Mouse (Mus musculus): ENCODE measurements around the gene Acsl6. TPM values are rescaled to one million over a fixed set of nuclear protein-coding genes. Genes with fewer than 3 reads are reported as not detected.
A peak's percentile ranks its signal among the peaks of the same experiment; 100 is the strongest.
"Not testable (repeated sequence)": the region's sequence is repeated elsewhere in the genome, so short reads cannot be mapped to it uniquely, and the experiment has no call there.

Gene Acsl6
- polyA plus RNA-seq, 1 experiment from 2014 or later = 2.4 TPM

DNA sequence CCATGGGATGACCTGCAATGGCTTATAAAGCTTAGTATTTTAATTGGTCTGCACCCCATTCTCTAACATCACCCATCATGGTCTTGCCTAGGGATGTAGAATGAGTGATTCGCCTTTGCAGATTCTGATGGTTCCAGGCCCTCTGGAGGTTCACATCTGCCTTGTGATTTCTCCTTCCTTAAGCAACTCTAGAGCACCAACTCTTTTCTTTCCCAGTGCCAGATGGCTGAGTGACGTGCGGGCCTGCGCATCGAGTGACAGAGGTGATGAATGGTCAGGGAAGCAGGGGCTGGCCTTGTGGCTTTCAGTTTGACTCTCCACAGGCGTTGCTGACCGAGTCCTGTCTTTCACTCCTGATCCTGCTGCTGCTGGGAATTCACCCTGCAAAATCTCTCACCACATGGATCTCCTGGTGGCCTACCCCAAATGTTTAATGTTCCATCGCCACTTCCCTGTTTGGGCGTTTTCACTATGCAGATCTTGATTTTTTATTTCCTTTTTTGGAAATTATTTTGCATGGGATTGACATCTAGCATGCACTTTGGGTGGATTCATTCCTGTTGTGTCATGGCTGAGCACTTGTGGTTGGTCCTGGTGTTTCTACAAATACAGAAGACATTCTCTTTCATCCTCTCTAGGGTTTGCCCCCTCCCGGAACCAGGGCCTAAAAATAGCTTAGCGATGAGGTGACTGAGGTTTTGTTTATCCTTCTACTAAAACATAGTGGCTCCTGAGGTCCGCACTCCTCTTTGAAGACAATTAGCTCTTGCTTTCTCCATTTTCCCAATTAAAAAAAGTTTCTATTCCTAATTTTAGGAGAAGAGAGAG is 9.4 kb upstream of the Acsl6 start:
- no peaks in the 10 kb centered on the region for H3K36me3 ChIP-seq
- WGBS = 81% methylated on average over 12 of the region's 12 CpGs
- no peaks in the 10 kb centered on the region for H3K4me1 ChIP-seq
- no peak overlapping the region for H3K9ac ChIP-seq
- ATAC-seq (ENCODE audit: insufficient number of reproducible peaks, insufficient read depth, low FRiP score, low TSS enrichment, low read depth) = no peak
- no peaks in the 10 kb centered on the region for H3K27me3 ChIP-seq
- H3K27ac ChIP-seq = no peak overlapping the region
- no peak overlapping the region for H3K4me2 ChIP-seq
- H3K9me3 ChIP-seq = peaks cover 7% of the 10 kb centered on the region; the same call in 1 of the 2 replicates
- H3K4me3 ChIP-seq = no peak overlapping the region

DNA sequence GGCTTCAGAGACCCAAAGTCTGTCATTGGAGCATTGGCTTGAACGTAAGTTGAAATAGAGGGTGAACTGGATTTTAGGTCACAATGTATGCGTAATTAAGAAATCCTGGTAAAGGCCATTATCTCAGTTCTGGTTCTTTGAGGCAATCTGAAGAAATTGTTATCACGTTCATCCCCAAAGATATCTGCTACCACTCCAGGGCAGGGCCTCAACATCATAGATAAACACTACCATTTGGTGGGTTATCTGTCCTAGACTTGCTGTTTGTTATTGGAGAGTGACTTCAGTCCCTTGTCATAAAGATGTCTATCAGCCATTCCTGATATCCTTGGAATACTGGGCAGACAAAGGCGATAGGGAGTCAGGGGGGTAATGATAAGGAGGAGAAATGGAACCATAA is 7.6 kb upstream of the Acsl6 start:
- peaks cover 7% of the 10 kb centered on the region; the same call in 1 of the 2 replicates for H3K9me3 ChIP-seq

DNA sequence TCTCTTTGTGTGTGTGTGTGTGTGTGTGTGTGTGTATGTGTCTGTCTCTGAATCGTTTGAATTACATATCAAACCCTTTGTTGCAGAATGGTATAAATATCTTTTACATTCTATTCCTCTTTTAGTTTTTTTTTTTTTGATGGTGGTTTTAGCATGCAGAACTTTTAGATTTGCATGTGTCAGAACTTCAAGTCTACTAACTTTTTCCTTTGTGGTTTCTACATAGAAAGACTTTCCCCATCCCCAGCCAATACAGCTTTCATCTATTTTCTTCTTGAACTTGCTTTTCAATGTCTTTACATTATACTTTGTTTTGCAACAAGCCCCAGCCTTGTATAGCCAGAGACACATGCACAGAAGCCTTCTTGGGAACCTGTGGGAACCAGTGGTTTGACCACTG is 6.9 kb upstream of the Acsl6 start:
- H3K36me3 ChIP-seq = no peaks in the 10 kb centered on the region
- no peak for ATAC-seq (ENCODE audit: insufficient number of reproducible peaks, insufficient read depth, low FRiP score, low TSS enrichment, low read depth)
- no peak overlapping the region for H3K27ac ChIP-seq
- H3K4me3 ChIP-seq = no peak overlapping the region
- WGBS = 81% methylated on average over 1 of the region's 1 CpGs
- no peaks in the 10 kb centered on the region for H3K27me3 ChIP-seq
- H3K4me1 ChIP-seq = no peaks in the 10 kb centered on the region
- no peak overlapping the region for H3K9ac ChIP-seq
- peaks cover 7% of the 10 kb centered on the region; the same call in 1 of the 2 replicates for H3K9me3 ChIP-seq
- no peak overlapping the region for H3K4me2 ChIP-seq

More for the DNA sequence above, 7.6 kb upstream of the Acsl6 start:
- Histone ChIP-seq H3K4me2 (no peak overlapping the region), H3K27ac (no peak overlapping the region), H3K27me3 (no peaks in the 10 kb centered on the region), H3K9ac (no peak overlapping the region), H3K4me1 (no peaks in the 10 kb centered on the region), H3K36me3 (no peaks in the 10 kb centered on the region), H3K4me3 (no peak overlapping the region)
- 84% methylated on average over 4 of the region's 4 CpGs for WGBS
- ATAC-seq (ENCODE audit: insufficient number of reproducible peaks, insufficient read depth, low FRiP score, low TSS enrichment, low read depth) = no peak

DNA sequence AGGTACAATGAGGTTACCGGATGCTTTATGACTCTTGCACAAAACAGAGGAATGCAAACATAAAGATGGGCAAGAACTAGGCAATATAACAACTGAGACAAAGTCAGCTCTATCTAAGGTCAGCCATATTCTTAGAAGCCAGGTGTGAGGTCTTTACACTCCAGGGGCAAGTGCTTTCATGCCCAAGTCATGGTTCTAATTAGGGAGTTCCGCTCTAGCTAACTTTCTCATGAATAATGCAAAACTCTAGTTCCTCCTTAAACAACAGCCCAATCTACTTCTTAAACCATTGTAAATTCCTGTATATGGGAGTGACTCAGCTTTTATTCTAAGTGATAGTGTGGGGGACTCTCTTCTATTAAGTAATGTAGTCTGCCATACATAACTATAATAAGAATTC is 6.1 kb upstream of the Acsl6 start:
- not testable (repeated sequence) for H3K4me2 ChIP-seq; H3K4me1 ChIP-seq; H3K9ac ChIP-seq; ATAC-seq (ENCODE audit: insufficient number of reproducible peaks, insufficient read depth, low FRiP score, low TSS enrichment, low read depth); H3K27ac ChIP-seq; H3K9me3 ChIP-seq; H3K4me3 ChIP-seq; H3K27me3 ChIP-seq; H3K36me3 ChIP-seq
- 81% methylated on average over 2 of the region's 2 CpGs for WGBS

DNA sequence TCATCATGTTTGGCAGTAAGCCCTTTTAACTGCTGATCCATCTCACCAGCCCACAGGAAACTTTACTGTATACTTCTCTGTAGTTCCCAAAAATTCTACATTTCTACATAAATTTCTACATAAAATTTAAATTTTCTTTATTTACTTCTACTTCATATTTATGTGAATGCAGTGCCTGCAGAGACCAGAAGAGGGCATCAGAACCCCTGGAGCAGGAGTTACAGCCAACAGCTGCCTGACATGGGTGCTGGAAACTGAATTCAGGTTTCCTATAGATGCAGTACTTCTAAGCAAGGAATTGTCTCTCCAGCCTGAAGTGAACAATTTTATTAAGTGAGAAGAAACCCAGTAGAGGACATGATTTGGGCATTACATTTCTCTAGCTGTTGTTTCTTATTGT is 4.8 kb upstream of the Acsl6 start:
- 0 out of 2 replicates have a peak, but pooled peaks cover 2% of the 10 kb centered on the region for H3K4me1 ChIP-seq
- no peak overlapping the region for H3K9ac ChIP-seq
- peaks cover 7% of the 10 kb centered on the region; the same call in 1 of the 2 replicates for H3K9me3 ChIP-seq
- no peak for ATAC-seq (ENCODE audit: insufficient number of reproducible peaks, insufficient read depth, low FRiP score, low TSS enrichment, low read depth)
- no peaks in the 10 kb centered on the region for H3K36me3 ChIP-seq
- no peak overlapping the region for H3K27ac ChIP-seq
- peaks cover 5% of the 10 kb centered on the region for H3K27me3 ChIP-seq
- H3K4me3 ChIP-seq = no peak overlapping the region
- H3K4me2 ChIP-seq = no peak overlapping the region

DNA sequence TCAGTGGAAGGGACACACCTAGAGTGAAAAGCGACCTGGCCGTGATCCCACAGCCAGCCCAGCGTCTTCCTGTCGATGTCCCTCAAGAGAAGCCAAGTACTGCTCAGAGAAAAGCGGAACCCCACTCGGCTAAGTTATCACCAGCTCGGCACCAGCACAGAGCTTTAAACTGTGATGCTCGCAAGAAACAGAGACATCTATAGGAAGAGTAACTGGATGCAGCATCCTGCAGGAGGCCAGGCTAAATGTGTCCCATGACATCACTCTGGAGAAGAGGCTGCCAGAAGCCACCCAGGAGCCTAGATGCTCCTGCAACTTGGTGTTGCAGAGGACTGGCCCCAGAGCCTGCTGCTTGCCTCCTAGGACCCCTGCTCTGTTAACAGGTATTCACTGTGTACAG is 1.6 kb upstream of the Acsl6 start:
- H3K27me3 ChIP-seq = peaks cover 17% of the 10 kb centered on the region
- no peak overlapping the region for H3K4me2 ChIP-seq
- no peak for ATAC-seq (ENCODE audit: insufficient number of reproducible peaks, insufficient read depth, low FRiP score, low TSS enrichment, low read depth)
- no peak overlapping the region for H3K4me3 ChIP-seq
- no peak overlapping the region for H3K27ac ChIP-seq
- H3K9ac ChIP-seq = no peak overlapping the region
- H3K4me1 ChIP-seq = peaks cover 11% of the 10 kb centered on the region; the same call in 1 of the 2 replicates
- H3K36me3 ChIP-seq = no peaks in the 10 kb centered on the region
- WGBS = 89% methylated on average over 8 of the region's 8 CpGs
- peaks cover 7% of the 10 kb centered on the region; the same call in 1 of the 2 replicates for H3K9me3 ChIP-seq

DNA sequence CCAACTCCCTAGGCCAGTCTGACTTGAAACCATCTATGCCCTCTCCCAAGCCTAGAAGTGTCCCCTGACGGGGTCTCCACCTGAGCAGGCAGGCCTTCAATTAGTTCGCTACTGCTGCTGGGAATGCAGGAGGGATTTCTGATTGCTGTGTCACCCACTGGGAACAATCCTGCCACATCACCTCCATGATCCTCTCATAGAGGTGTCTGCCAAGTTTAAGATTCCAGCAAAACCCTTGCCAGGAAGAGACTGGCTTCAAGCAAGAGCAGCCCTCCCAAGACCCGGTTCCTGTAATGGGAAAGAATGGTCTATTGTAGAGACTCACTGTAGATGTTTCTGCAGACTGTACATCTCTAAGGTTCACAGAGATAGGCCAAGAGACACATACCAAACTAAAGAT is 992 bp upstream of the Acsl6 start:
- no peak overlapping the region for H3K4me3 ChIP-seq
- 0 out of 2 replicates have a peak, but pooled peaks cover 2% of the 10 kb centered on the region for H3K9me3 ChIP-seq
- peaks cover 11% of the 10 kb centered on the region; the same call in 1 of the 2 replicates for H3K4me1 ChIP-seq
- WGBS = 93% methylated on average over 3 of the region's 3 CpGs
- no peak overlapping the region for H3K9ac ChIP-seq
- H3K27ac ChIP-seq = no peak overlapping the region
- H3K27me3 ChIP-seq = peaks cover 17% of the 10 kb centered on the region
- no peaks in the 10 kb centered on the region for H3K36me3 ChIP-seq
- no peak for ATAC-seq (ENCODE audit: insufficient number of reproducible peaks, insufficient read depth, low FRiP score, low TSS enrichment, low read depth)
- no peak overlapping the region for H3K4me2 ChIP-seq

DNA sequence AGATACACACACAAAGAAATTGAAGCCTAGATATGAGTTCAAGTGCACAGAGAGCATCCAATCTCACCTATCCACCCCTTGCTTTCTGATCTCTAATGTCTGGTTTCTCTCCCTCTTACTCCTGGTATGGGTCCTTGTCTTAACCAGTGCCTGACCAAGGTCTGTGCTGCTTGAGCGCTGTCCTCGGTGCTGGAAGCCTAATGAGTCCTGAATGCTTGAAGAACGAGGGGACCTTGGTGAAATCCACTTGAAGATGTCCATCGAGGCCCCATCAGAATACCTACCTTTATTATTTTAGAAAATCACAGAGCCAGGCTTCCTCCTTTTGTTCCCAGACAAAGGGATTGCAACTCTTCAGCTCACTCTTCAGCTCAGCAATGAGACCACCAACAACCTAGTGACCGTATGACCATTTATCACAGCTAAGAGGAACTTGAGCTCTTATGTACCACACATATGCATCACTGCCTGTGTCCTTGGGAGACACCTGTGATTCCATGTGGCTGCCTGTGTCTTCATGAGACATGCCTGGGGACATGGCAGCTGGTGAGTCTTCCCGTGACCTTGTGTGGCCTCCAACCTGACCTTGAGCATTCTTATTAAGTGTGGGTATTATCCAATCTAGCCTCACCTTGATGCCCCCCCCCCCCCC is 396 bp upstream of the Acsl6 start:
- H3K4me3 ChIP-seq = peak overlapping the region; percentile 56
- ATAC-seq (ENCODE audit: insufficient number of reproducible peaks, insufficient read depth, low FRiP score, low TSS enrichment, low read depth) = no peak
- WGBS = 21% methylated on average over 6 of the region's 6 CpGs
- H3K27me3 ChIP-seq = peaks cover 17% of the 10 kb centered on the region
- H3K36me3 ChIP-seq = no peaks in the 10 kb centered on the region
- H3K4me2 ChIP-seq = peak overlapping the region; percentile 96
- H3K9ac ChIP-seq = no peak overlapping the region
- H3K27ac ChIP-seq = no peak overlapping the region
- peaks cover 11% of the 10 kb centered on the region; the same call in 1 of the 2 replicates for H3K4me1 ChIP-seq
- no peaks in the 10 kb centered on the region for H3K9me3 ChIP-seq

DNA sequence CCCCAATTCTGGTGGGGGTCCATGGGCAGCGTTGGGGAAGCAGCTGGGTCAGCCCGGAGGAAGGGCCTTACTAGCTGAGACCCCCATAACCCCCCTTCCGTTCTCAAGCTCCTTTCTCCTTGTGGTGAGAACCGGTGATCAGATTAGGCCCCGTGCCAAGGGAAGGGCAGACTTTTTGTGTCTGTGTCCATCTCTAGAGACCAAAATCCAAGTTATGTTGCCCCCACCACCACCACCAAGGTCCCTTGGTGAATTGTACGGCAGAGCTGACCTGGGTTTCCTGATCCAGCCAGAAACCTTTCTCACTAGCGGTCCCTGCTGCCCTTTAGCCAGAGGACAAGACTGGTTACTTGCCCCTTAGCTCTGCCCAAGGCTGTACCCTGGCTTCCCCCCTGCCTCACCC is 874 bp downstream of the Acsl6 start:
- Histone ChIP-seq H3K4me2 (peak overlapping the region; percentile 96), H3K27me3 (peaks cover 17% of the 10 kb centered on the region), H3K4me1 (peaks cover 11% of the 10 kb centered on the region; the same call in 1 of the 2 replicates), H3K9me3 (no peaks in the 10 kb centered on the region), H3K27ac (no peak overlapping the region), H3K4me3 (peak overlapping the region; percentile 56), H3K9ac (peak overlapping the region; percentile 58), H3K36me3 (no peaks in the 10 kb centered on the region)
- no peak for ATAC-seq (ENCODE audit: insufficient number of reproducible peaks, insufficient read depth, low FRiP score, low TSS enrichment, low read depth)
- 6% methylated on average over 7 of the region's 7 CpGs for WGBS

DNA sequence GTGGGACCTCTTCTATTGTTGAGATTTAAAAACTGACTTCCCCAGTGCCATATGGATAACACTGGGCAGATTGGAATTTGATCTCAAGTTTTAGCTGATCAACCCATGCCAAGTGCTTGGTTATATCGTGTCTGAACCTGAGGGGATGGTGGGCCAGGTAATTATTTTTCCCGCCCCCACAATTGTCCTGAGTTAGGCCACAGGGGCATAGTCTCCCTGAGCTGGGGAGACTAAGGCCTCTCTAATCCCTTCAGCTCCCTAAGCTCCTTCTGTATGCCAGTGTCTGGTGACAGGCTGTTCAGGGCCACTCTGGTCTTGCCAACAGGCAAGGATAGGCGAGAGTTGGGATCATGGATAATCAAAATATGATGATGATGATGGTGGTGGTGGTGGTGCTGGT is 1.7 kb downstream of the Acsl6 start:
- WGBS = 69% methylated on average over 3 of the region's 3 CpGs
- ATAC-seq (ENCODE audit: insufficient number of reproducible peaks, insufficient read depth, low FRiP score, low TSS enrichment, low read depth) = no peak
- no peak overlapping the region for H3K4me3 ChIP-seq
- no peak overlapping the region for H3K27ac ChIP-seq
- H3K27me3 ChIP-seq = peaks cover 17% of the 10 kb centered on the region
- H3K9me3 ChIP-seq = no peaks in the 10 kb centered on the region
- H3K4me1 ChIP-seq = peaks cover 11% of the 10 kb centered on the region; the same call in 1 of the 2 replicates
- H3K9ac ChIP-seq = no peak overlapping the region
- H3K36me3 ChIP-seq = no peaks in the 10 kb centered on the region
- H3K4me2 ChIP-seq = no peak overlapping the region

DNA sequence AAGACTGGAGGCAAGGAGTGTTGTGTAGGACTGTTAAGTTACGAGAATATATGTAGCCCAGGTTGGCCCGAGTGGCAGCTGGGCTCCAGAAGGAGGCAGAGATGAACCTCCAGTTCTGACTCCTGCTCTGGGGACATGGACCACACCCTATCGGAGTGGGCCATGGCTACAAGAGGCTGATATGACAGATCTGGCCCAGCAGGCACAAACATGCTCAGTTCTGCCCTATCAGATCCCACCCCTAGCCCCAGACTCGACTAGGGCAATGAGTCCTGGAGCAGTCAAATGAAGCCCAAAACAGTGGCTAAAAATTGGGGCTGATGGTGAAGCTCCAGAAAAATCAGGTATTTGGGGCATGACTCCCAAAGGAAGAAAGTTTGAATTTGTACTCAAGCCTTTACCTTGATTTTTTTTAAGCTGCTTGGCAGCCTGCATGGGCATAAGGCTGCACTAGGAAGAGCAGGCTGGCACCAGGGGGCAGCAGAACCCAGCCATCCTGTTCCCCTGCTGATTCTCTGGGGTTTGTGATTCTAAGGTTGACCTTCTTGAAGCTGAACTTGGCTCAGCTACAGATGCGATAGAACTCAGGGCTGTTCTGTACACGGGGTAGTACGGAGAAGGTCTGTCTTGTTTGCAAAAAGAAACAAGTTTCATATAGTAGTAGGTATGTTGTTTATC is 3.7 kb downstream of the Acsl6 start:
- no peaks in the 10 kb centered on the region for H3K36me3 ChIP-seq
- peaks cover 14% of the 10 kb centered on the region; the same call in 1 of the 2 replicates for H3K4me1 ChIP-seq
- H3K27ac ChIP-seq = no peak overlapping the region
- no peak overlapping the region for H3K9ac ChIP-seq
- no peak overlapping the region for H3K4me2 ChIP-seq
- WGBS = 73% methylated on average over 7 of the region's 7 CpGs
- no peak for ATAC-seq (ENCODE audit: insufficient number of reproducible peaks, insufficient read depth, low FRiP score, low TSS enrichment, low read depth)
- H3K27me3 ChIP-seq = peaks cover 17% of the 10 kb centered on the region
- no peak overlapping the region for H3K4me3 ChIP-seq
- H3K9me3 ChIP-seq = no peaks in the 10 kb centered on the region

All from embryonic facial prominence, embryonic 13.5 days (tissue).